Mouse (Mus musculus): ENCODE measurements around the gene Actl6b. TPM values are rescaled to one million over a fixed set of nuclear protein-coding genes. Genes with fewer than 3 reads are reported as not detected.
A peak's percentile ranks its signal among the peaks of the same experiment; 100 is the strongest.

Actl6b gene
- polyA plus RNA-seq, 1 experiment from 2014 or later = 0.71 TPM

DNA sequence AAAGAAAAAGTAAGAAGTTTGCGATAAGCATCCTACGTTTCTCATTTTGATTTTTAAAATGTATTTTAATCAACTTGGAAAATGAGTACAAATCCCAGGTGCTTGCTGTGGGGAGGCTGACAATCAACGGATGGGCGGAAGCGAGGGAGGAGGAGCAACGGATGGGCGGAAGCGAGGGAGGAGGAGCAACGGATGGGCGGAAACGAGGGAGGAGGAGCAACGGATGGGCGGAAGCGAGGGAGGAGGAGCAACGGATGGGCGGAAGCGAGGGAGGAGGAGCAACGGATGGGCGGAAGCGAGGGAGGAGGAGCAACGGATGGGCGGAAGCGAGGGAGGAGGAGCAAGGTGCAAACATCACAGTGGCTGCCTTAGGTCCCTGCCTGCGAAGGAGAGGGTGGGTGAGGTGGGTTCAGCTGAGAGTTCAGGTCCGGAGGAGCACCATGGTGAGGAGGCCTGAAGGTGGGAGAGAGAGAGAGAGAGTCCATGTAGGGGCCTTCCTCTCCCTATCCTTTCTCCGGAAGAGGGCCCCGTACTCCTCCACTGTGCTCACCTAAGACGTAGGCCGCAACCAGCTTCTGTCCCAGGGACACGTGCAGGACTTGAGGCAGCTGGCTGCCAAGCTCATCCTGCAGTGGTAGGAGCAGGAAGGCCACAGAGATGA lies 43.4 kb downstream of the Actl6b start:
- Histone ChIP-seq H3K27ac (peak overlapping the region; percentile 42; the same call in 1 of the 2 replicates), H3K9ac (no peak overlapping the region), H3K27me3 (no peaks in the 10 kb centered on the region), H3K4me1 (peaks cover 19% of the 10 kb centered on the region), H3K36me3 (no peaks in the 10 kb centered on the region), H3K9me3 (no peaks in the 10 kb centered on the region), H3K4me2 (peak overlapping the region; percentile 39), H3K4me3 (peak overlapping the region; percentile 15; the same call in 1 of the 2 replicates)
- ATAC-seq (ENCODE audit: borderline replicate concordance, extremely low read depth, low FRiP score, low TSS enrichment) = no peak
- WGBS = 33% methylated on average over 30 of the region's 30 CpGs

DNA sequence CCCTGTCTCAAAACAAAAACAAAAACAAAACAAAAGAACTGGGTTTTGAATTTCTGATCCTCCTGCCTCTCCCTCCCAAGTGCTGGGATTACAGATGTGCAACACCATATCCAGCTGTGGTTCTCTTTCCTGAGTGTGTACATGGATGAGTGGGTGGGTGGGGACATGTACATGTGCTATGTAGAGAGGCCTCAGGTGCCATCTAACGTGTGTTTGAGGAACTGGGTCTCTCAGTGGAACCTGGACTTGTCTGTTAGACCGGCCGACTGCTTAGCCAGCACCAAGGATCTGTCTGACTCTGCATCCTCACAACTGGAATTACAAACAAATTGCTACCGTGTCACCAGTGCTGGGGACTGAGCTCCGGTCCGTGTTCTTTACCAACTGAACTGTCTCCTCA lies 44.3 kb downstream of the Actl6b start:
- no peaks in the 10 kb centered on the region for H3K27me3 ChIP-seq
- no peaks in the 10 kb centered on the region for H3K36me3 ChIP-seq
- no peak overlapping the region for H3K4me3 ChIP-seq
- no peak for ATAC-seq (ENCODE audit: borderline replicate concordance, extremely low read depth, low FRiP score, low TSS enrichment)
- no peak overlapping the region for H3K27ac ChIP-seq
- WGBS = 90% methylated on average over 6 of the region's 6 CpGs
- no peak overlapping the region for H3K4me2 ChIP-seq
- H3K9ac ChIP-seq = no peak overlapping the region
- no peaks in the 10 kb centered on the region for H3K9me3 ChIP-seq
- H3K4me1 ChIP-seq = peaks cover 23% of the 10 kb centered on the region

DNA sequence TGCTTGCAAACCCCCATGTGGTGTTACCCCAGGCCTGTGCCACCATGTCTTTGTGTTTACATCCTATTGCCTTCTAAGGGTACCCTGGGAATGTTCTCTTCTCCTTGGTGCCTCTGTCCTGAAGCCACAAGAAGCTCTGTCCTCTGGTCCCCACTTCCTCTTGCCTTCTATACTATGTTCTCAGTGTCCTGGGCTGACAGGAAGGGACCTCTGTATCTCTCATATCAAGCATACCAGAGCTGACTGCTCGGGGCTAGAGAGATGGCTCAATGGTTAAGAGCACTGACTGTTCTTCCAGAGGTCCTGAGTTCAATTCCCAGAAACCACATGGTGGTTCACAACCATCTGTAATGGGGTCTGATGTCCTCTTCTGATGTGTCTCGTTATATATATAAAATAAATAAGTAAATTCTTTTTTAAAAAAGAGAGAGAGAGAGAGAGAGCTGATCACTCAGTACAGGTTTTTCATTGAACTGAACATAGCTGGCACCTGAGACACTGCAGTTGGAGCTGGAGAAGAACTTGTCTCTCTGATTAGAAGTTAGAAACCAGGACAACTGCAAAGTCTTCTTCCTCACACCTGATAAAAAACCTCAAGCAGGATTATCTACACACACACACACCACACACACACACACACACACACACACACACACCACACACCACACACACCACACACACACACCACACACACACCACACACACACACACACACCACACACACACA lies 44.9 kb downstream of the Actl6b start:
- H3K4me1 ChIP-seq = peaks cover 25% of the 10 kb centered on the region
- WGBS = 72% methylated on average over 2 of the region's 2 CpGs
- H3K4me3 ChIP-seq = no peak overlapping the region
- H3K9ac ChIP-seq = no peak overlapping the region
- H3K9me3 ChIP-seq = no peaks in the 10 kb centered on the region
- H3K27ac ChIP-seq = no peak overlapping the region
- H3K4me2 ChIP-seq = no peak overlapping the region
- no peaks in the 10 kb centered on the region for H3K27me3 ChIP-seq
- no peaks in the 10 kb centered on the region for H3K36me3 ChIP-seq
- no peak for ATAC-seq (ENCODE audit: borderline replicate concordance, extremely low read depth, low FRiP score, low TSS enrichment)

DNA sequence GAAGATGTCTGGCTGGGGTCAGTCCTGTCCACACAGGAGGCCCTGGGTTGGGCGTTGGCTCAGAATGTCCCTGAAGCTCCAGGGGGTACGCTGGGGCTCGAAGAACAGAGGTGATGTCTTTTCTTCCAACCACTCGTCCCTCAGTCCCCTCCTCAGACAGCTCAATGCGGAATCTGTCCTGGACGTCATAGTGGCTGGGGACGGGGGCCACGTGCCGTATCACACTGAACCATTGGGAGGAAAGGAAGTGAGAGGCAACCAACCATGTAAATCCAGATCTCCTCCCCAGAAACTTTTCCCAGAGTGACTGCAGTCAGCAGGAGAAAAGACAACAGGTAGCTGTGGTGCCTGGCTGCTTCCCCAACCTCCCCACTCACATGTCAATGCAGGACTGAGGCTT lies 46.3 kb downstream of the Actl6b start:
- no peak overlapping the region for H3K27ac ChIP-seq
- no peaks in the 10 kb centered on the region for H3K27me3 ChIP-seq
- peak overlapping the region; percentile 88 for H3K9ac ChIP-seq
- H3K9me3 ChIP-seq = no peaks in the 10 kb centered on the region
- H3K4me3 ChIP-seq = peak overlapping the region; percentile 76
- peak overlapping the region; percentile 96 for H3K4me2 ChIP-seq
- H3K36me3 ChIP-seq = peaks cover 3% of the 10 kb centered on the region; the same call in 1 of the 2 replicates
- WGBS = 54% methylated on average over 9 of the region's 9 CpGs
- no peak for ATAC-seq (ENCODE audit: borderline replicate concordance, extremely low read depth, low FRiP score, low TSS enrichment)
- peaks cover 25% of the 10 kb centered on the region for H3K4me1 ChIP-seq

DNA sequence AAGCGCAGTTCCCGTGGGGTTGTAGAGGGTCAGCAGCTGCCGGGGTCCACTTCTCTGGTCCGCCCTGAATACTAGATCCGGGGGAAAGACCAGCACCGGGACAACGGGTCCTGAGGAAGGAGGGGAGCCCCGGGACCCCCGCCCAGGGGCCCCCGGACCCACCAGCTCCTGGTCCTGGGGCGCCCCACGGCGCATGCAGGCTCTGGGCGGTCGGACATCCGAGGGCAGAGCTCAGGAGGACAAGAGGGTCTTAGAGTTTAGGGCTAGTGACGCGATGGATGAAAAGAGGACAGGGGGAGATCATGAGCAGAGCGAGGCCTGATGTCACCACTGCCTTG lies 46.9 kb downstream of the Actl6b start:
- Histone ChIP-seq H3K4me3 (peak overlapping the region; percentile 76), H3K27me3 (no peaks in the 10 kb centered on the region), H3K36me3 (peaks cover 4% of the 10 kb centered on the region; the same call in 1 of the 2 replicates), H3K27ac (peak overlapping the region; percentile 90), H3K4me1 (peaks cover 25% of the 10 kb centered on the region), H3K9me3 (no peaks in the 10 kb centered on the region), H3K4me2 (peak overlapping the region; percentile 96), H3K9ac (peak overlapping the region; percentile 88)
- 1% methylated on average over 19 of the region's 19 CpGs for WGBS
- peak; percentile 47; the same call in 1 of the 2 replicates for ATAC-seq (ENCODE audit: borderline replicate concordance, extremely low read depth, low FRiP score, low TSS enrichment)

DNA sequence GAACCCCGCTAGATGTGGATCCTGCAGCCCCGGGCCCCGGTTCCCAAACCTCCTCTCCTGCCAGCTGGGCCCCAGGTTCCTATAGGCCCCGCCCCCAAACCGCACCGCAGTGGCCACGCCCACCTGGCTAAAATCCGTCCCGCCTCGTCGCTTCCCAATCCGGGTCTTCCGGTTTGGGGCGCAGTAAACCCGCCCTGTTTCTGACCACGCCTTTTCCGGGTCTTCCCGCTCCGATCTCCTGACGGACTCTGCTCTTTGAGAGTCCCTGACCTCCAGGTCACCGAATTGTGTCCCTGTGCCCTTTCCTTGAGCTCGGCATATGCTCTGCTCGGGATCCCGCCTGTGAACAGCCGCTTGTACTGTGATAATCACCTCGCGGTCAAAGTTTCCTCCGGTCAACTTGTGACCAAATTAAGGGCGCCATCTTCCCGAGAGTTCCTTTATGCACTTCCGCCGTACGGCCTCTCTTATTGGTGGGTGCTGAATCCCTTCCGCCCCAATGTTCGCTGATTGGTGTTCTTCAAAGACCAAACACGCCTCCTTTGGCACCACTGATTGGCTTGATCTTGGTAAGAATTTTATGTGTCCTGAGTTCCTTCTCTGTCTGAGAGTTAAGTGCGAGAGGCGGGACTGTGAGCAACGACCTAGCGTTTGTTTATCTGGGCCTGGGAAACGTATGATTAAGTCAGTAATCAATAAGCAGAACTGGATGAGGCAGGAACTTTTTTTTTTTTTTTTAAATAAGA lies 47.5 kb downstream of the Actl6b start, which contains the start of gene Mospd3:
Mospd3 (minus strand) TSS at position 440 of the 746 bp plus-strand sequence.
- Histone ChIP-seq H3K4me3 (peak within 1 kb of the TSS; percentile 76), H3K36me3 (peaks cover 6% of the 10 kb centered on the region; the same call in 1 of the 2 replicates), H3K27ac (peak within 1 kb of the TSS; percentile 90), H3K27me3 (no peaks in the 10 kb centered on the region), H3K9ac (peak within 1 kb of the TSS; percentile 88), H3K9me3 (no peaks in the 10 kb centered on the region), H3K4me1 (peaks cover 25% of the 10 kb centered on the region), H3K4me2 (peak within 1 kb of the TSS; percentile 96)
- under 1% methylated on average over 41 of the region's 41 CpGs for WGBS
- peak; percentile 94 for ATAC-seq (ENCODE audit: borderline replicate concordance, extremely low read depth, low FRiP score, low TSS enrichment)

DNA sequence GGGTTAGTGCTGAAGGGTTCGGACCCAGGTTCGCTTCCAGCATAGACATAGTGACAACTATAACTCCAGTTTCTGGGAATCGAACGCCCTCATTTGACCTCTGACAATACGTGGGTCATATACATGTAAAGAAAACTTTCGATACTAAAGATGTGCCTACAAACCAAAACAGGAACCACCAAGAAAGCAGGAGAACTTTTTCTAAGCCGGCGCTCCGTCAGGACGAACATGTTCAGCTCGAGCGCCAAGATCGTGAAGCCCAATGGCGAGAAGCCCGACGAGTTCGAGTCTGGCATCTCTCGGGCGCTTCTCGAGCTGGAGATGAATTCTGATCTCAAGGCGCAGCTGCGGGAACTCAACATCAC lies 48.0 kb downstream of the Actl6b start:
- H3K4me1 ChIP-seq = peaks cover 25% of the 10 kb centered on the region
- no peaks in the 10 kb centered on the region for H3K9me3 ChIP-seq
- H3K4me3 ChIP-seq = peak overlapping the region; percentile 76
- no peak for ATAC-seq (ENCODE audit: borderline replicate concordance, extremely low read depth, low FRiP score, low TSS enrichment)
- peak overlapping the region; percentile 46 for H3K9ac ChIP-seq
- WGBS = under 1% methylated on average over 22 of the region's 22 CpGs
- peak overlapping the region; percentile 69 for H3K27ac ChIP-seq
- peak overlapping the region; percentile 96 for H3K4me2 ChIP-seq
- no peaks in the 10 kb centered on the region for H3K27me3 ChIP-seq
- peaks cover 10% of the 10 kb centered on the region for H3K36me3 ChIP-seq

DNA sequence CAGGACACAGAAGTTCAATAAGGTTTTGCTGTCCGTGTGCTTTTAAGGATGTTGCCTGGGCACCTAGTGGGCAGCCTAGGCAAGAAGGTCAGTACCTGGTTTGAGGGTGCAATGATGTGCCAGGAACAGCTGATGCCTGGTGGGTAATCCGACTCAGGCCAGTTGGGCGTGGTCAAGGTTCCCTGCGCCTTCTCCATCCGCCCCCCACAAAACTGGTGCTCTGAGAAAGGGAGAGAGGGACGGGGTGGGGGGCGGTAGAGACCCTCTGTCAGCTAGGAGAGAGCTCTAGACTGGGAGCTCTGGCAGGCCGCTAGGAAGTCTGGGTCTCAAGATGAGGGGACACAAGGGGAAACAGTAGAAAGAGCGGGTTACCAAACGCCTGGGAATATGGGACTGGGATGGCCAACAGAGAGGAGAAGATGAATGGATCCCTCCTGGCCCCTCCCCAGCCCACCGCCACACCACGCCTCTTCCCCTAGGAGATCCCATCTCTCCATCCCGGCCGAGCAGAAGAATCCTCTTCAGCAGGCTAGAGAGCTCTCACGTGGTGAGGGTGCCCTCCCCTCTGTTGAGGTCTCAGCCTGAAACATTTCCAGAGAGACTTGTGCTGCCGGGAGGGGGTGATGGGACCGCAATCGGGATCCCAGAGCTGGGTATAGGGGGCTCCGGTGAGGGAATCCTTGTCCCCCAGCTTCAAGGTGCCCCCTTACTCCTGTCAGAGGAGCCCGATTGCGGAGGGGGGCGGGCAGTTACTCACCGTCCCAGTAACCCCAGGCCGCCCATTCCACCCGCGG lies 54.7 kb downstream of the Actl6b start:
- no peaks in the 10 kb centered on the region for H3K27me3 ChIP-seq
- H3K9ac ChIP-seq = 0 out of 2 replicates have a peak overlapping the region, but pooled peaks have one; percentile 22
- H3K27ac ChIP-seq = no peak overlapping the region
- peaks cover 24% of the 10 kb centered on the region for H3K36me3 ChIP-seq
- 27% methylated on average over 26 of the region's 26 CpGs for WGBS
- H3K4me1 ChIP-seq = peaks cover 53% of the 10 kb centered on the region
- H3K4me3 ChIP-seq = peak overlapping the region; percentile 19
- H3K4me2 ChIP-seq = peak overlapping the region; percentile 52
- no peaks in the 10 kb centered on the region for H3K9me3 ChIP-seq
- no peak for ATAC-seq (ENCODE audit: borderline replicate concordance, extremely low read depth, low FRiP score, low TSS enrichment)

DNA sequence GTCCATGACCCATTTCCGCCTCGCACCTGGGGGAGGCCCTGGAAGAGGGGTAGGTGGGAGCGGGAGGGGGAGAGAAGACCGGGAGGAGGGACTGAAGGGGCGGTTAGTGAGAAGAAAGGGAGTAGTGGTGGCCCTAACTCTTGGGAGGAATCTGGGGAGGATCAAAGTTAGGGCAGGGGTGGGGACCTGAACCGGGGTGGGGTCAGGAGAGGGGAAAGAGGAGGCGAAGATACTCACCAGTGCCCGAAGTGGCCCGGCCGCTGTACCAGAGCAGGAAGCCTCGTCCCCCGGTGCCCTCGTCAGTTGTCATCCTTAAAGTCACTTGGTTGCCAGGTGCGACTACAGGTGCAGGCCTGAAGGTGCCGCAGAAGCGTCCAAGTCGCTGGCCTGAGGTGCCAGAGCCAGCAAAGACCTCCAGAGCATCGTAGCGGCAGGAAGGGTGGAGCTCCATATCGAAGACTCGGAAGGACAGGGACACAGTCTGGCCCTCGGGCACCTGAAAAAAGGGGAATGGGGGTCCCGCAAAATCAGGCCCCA lies 55.4 kb downstream of the Actl6b start:
- no peaks in the 10 kb centered on the region for H3K27me3 ChIP-seq
- H3K4me1 ChIP-seq = peaks cover 54% of the 10 kb centered on the region
- H3K9me3 ChIP-seq = no peaks in the 10 kb centered on the region
- WGBS = 24% methylated on average over 23 of the region's 23 CpGs
- no peak overlapping the region for H3K27ac ChIP-seq
- peak overlapping the region; percentile 52 for H3K4me2 ChIP-seq
- ATAC-seq (ENCODE audit: borderline replicate concordance, extremely low read depth, low FRiP score, low TSS enrichment) = no peak
- H3K36me3 ChIP-seq = peaks cover 24% of the 10 kb centered on the region
- 0 out of 2 replicates have a peak overlapping the region, but pooled peaks have one; percentile 22 for H3K9ac ChIP-seq
- peak overlapping the region; percentile 19 for H3K4me3 ChIP-seq

DNA sequence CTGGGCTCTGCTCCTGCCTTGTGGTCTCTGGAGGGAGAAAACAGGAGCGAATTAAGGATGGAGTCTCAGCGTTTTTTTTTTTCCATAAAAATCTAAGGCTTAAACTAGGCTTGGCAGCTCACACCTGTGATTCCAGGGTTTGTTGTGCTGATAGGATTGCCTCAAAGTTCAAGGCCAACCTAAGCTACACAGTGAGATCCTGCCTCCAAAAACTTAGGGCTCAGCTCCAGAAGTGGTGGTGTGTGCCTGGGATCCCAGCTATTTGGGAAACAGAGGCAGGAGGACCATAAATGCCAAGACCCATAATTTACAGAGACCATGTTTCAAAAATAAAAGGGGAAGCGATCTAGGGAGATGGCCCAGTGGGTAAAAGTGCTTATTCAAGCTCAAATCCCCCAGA lies 56.0 kb downstream of the Actl6b start:
- Histone ChIP-seq H3K4me2 (peak overlapping the region; percentile 55), H3K9ac (no peak overlapping the region)

DNA sequence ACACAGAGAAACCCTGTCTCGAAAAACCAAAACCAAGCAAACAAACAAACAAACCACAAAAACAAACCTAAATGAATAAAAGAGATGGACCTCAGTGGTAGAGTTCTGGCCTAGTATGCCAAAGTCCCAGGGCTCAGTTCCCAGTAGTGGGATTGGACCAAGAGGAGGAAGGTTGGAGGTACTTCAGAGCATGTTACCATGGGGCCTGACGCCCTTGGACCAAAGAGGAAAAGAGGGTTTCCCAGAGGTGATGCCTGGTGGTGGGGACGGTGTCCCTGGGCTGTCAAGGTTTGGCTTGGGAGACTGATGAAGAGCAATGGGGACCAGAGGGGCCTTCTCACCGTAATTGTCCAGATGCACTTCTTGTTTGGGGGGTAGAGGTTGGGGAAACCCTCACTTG lies 56.7 kb downstream of the Actl6b start:
- peak overlapping the region; percentile 38 for H3K4me3 ChIP-seq
- H3K36me3 ChIP-seq = peaks cover 21% of the 10 kb centered on the region
- H3K27me3 ChIP-seq = no peaks in the 10 kb centered on the region
- peak overlapping the region; percentile 29; the same call in 1 of the 2 replicates for H3K9ac ChIP-seq
- H3K4me1 ChIP-seq = peaks cover 54% of the 10 kb centered on the region
- peak overlapping the region; percentile 93 for H3K27ac ChIP-seq
- ATAC-seq (ENCODE audit: borderline replicate concordance, extremely low read depth, low FRiP score, low TSS enrichment) = no peak
- no peaks in the 10 kb centered on the region for H3K9me3 ChIP-seq
- H3K4me2 ChIP-seq = peak overlapping the region; percentile 55
- 38% methylated on average over 4 of the region's 4 CpGs for WGBS

More for the DNA sequence above, 56.0 kb downstream of the Actl6b start:
- Histone ChIP-seq H3K27me3 (no peaks in the 10 kb centered on the region), H3K9me3 (no peaks in the 10 kb centered on the region), H3K36me3 (peaks cover 22% of the 10 kb centered on the region), H3K4me3 (0 out of 2 replicates have a peak overlapping the region, but pooled peaks have one; percentile 38), H3K4me1 (peaks cover 54% of the 10 kb centered on the region), H3K27ac (no peak overlapping the region)
- WGBS = 65% methylated on average over 3 of the region's 3 CpGs
- ATAC-seq (ENCODE audit: borderline replicate concordance, extremely low read depth, low FRiP score, low TSS enrichment) = no peak

Measured in lung, embryonic 15.5 days (tissue).